In genomic region chr2:32624111-32624748, GRCm38 (mm10) we compare ENCODE assay signal across 17 mouse cellular contexts. TPM values are rescaled to one million over a fixed set of nuclear protein-coding genes. Genes with fewer than 3 reads are reported as not detected.
DNase-seq lines count a peak whose midpoint lies in the region; ATAC-seq and TF ChIP-seq lines count a peak whose summit lies in the region.
"Had no signal": no experiment of that assay in that cellular context is flagged by ENCODE, and none has a peak within 500 bp of the region (broad histone marks: within the 10 kb centered on the region; RNA-seq: fewer than 3 reads in every experiment).

No protein-coding gene starts in this region.

- no peak overlapping the region for H3K9ac ChIP-seq in intestine, embryonic 14.5 days (ENCODE audit: low read length)
- no peak overlapping the region for H3K9ac ChIP-seq in intestine, embryonic 16.5 days (ENCODE audit: low read depth, low read length)

- TF ChIP-seq CTCF in C2C12 (IDR thresholded peaks at IDR 0.05; ENCODE audit: control insufficient read depth, insufficient read depth, insufficient read length) = no peak

- H3K36me3 ChIP-seq in intestine, embryonic 14.5 days (ENCODE audit: control insufficient read depth, insufficient read depth, low read length) = no peaks in the 10 kb centered on the region
- no peaks in the 10 kb centered on the region for H3K36me3 ChIP-seq in intestine, embryonic 16.5 days (ENCODE audit: control insufficient read depth, insufficient read depth, low read length)
- no peaks in the 10 kb centered on the region for H3K36me3 ChIP-seq in C2C12 (ENCODE audit: control insufficient read depth, insufficient read depth)
- peaks cover 6% of the 10 kb centered on the region for H3K36me3 ChIP-seq in limb, embryonic 10.5 days

- ATAC-seq in intestine, embryonic 14.5 days (replicated peaks; ENCODE audit: low FRiP score, low TSS enrichment, low read depth) = no peak
- ATAC-seq in intestine, embryonic 16.5 days = no peak
- ATAC-seq in megakaryocyte progenitor cell, adult 5-6 weeks (replicated peaks; ENCODE audit: poor library complexity) = no peak

- WGBS in intestine, embryonic 14.5 days = 75% methylated on average over 5 of the region's 5 CpGs
- 77% methylated on average over 5 of the region's 5 CpGs for WGBS in intestine, embryonic 16.5 days
- WGBS in limb, embryonic 10.5 days = 81% methylated on average over 5 of the region's 5 CpGs

- H3K4me1 ChIP-seq in intestine, embryonic 14.5 days (replicated peaks; ENCODE audit: control insufficient read depth, insufficient read depth, low read length) = peaks cover 62% of the 10 kb centered on the region
- H3K4me1 ChIP-seq in intestine, embryonic 16.5 days (ENCODE audit: control insufficient read depth, insufficient read depth, low read length) = peaks cover 70% of the 10 kb centered on the region
- H3K4me1 ChIP-seq in limb, embryonic 10.5 days = peaks cover 81% of the 10 kb centered on the region

- no peak overlapping the region for H3ac ChIP-seq in C2C12 (ENCODE audit: control insufficient read depth, insufficient read length, low read depth)

- no peak overlapping the region for H3K4me2 ChIP-seq in intestine, embryonic 14.5 days (ENCODE audit: low read length)
- H3K4me2 ChIP-seq in intestine, embryonic 16.5 days (ENCODE audit: low read depth, low read length) = no peak overlapping the region

- H3K79me2 ChIP-seq in C2C12 (ENCODE audit: control insufficient read depth, insufficient read depth) = peaks cover 6% of the 10 kb centered on the region

- peak; percentile 34 for DNase-seq in cerebellum, adult 9-11 months
- DNase-seq in cerebellum, postnatal 25 days = no peak
- DNase-seq in intestine, embryonic 14.5 days (ENCODE audit: low spot score) = no peak
- DNase-seq in limb, embryonic 10.5 days (ENCODE audit: low spot score) = no peak
- DNase-seq in adrenal gland, postnatal 4 days (ENCODE audit: low spot score in 2 of 2) = no peak
- DNase-seq: adrenal gland, postnatal 14 days; cerebellum, postnatal 14 days; kidney, postnatal 14 days; lung, adult 18-20 months; thymus, postnatal 36 days had no signal

- peak overlapping the region; percentile 62; the same call in 1 of the 2 replicates for H3K27ac ChIP-seq in intestine, embryonic 14.5 days (ENCODE audit: low read depth)
- H3K27ac ChIP-seq in intestine, embryonic 16.5 days (ENCODE audit: low read length) = no peak overlapping the region
- H3K27ac ChIP-seq in limb, embryonic 10.5 days = peak overlapping the region; percentile 90

- H3K4me3 ChIP-seq in intestine, embryonic 14.5 days (ENCODE audit: low read depth, low read length) = no peak overlapping the region
- no peak overlapping the region for H3K4me3 ChIP-seq in intestine, embryonic 16.5 days (ENCODE audit: low read length)
- H3K4me3 ChIP-seq in C2C12 (ENCODE audit: insufficient read depth, poor library complexity, severe bottlenecking) = no peak overlapping the region
- H3K4me3 ChIP-seq in limb, embryonic 10.5 days = peak overlapping the region; percentile 46; the same call in 1 of the 2 replicates

- H3K79me3 ChIP-seq in C2C12 (ENCODE audit: low read depth) = no peaks in the 10 kb centered on the region

- H3K27me3 ChIP-seq in intestine, embryonic 14.5 days (replicated peaks; ENCODE audit: control insufficient read depth, insufficient read depth, low read length) = no peaks in the 10 kb centered on the region
- H3K27me3 ChIP-seq in intestine, embryonic 16.5 days (replicated peaks; ENCODE audit: control insufficient read depth, insufficient read depth, low read length) = no peaks in the 10 kb centered on the region
- H3K27me3 ChIP-seq in C2C12 (ENCODE audit: control insufficient read depth, insufficient read depth, insufficient read length) = no peaks in the 10 kb centered on the region
- no peaks in the 10 kb centered on the region for H3K27me3 ChIP-seq in limb, embryonic 10.5 days (ENCODE audit: low read depth, poor library complexity, severe bottlenecking)

- no peaks in the 10 kb centered on the region for H3K9me3 ChIP-seq in intestine, embryonic 14.5 days (ENCODE audit: control insufficient read depth, low read length)
- no peaks in the 10 kb centered on the region for H3K9me3 ChIP-seq in intestine, embryonic 16.5 days (ENCODE audit: control insufficient read depth, low read length)
- no peaks in the 10 kb centered on the region for H3K9me3 ChIP-seq in limb, embryonic 10.5 days (replicated peaks)

TF ChIP-seq in C2C12, 6 proteins besides CTCF, POLR2A, EP300 and RAD21:
- TF ChIP-seq CEBPB (IDR thresholded peaks at IDR 0.05; ENCODE audit: low read depth) (peak; percentile 47), MYOG (IDR thresholded peaks at IDR 0.05; ENCODE audit: control insufficient read depth, extremely low read depth, insufficient read length) (no peak), FOSL1 (IDR thresholded peaks at IDR 0.05; ENCODE audit: insufficient read depth, low read length, poor library complexity, severe bottlenecking) (no peak), MAX (IDR thresholded peaks at IDR 0.05) (no peak)

RNA-seq across cellular contexts. Expression of gene Ak1, which starts 2.7 kb away (rescaled TPM):
- polyA plus RNA-seq in intestine, embryonic 14.5 days (2014; fragmentation: Nextera tagmentation; extraction: Ambion mirVana) = 22.8 and 24.6 TPM in 2 replicates
- 15.3 and 18.6 TPM in 2 replicates for polyA plus RNA-seq in intestine, embryonic 16.5 days (2015; fragmentation: Nextera tagmentation; extraction: Ambion mirVana)
- 184 TPM for polyA plus RNA-seq in C2C12 (2012; fragmentation: generic; extraction: Trizol)
- polyA plus RNA-seq in limb, embryonic 10.5 days (2016; fragmentation: Nextera tagmentation; extraction: Ambion mirVana) = 21.6 and 35.7 TPM in 2 replicates
- 0.12 and 1.8 TPM in 2 replicates for total RNA-seq in megakaryocyte progenitor cell, adult 5-6 weeks (2015)
- total RNA-seq in megakaryocyte progenitor cell, adult 5-6 weeks (2017) = 0.12 and 0.14 TPM in 2 replicates
- total RNA-seq in adrenal gland, postnatal 4 days (2021) = 10 to 100 TPM; 53.4 to 68.7 TPM
- total RNA-seq: monocyte, adult 5-6 weeks had no signal

RNA-seq across cellular contexts. Expression of gene Eng, which starts 22.2 kb away (rescaled TPM):
- 59.5 and 61.4 TPM in 2 replicates for polyA plus RNA-seq in intestine, embryonic 14.5 days (2014; fragmentation: Nextera tagmentation; extraction: Ambion mirVana)
- 66.8 and 70.3 TPM in 2 replicates for polyA plus RNA-seq in intestine, embryonic 16.5 days (2015; fragmentation: Nextera tagmentation; extraction: Ambion mirVana)
- 1.1 TPM for polyA plus RNA-seq in C2C12 (2012; fragmentation: generic; extraction: Trizol)
- 27.9 and 28.5 TPM in 2 replicates for polyA plus RNA-seq in limb, embryonic 10.5 days (2016; fragmentation: Nextera tagmentation; extraction: Ambion mirVana)
- total RNA-seq in megakaryocyte progenitor cell, adult 5-6 weeks (2015) = 14.7 and 15.5 TPM in 2 replicates
- total RNA-seq in megakaryocyte progenitor cell, adult 5-6 weeks (2017) = 6.9 and 8.5 TPM in 2 replicates
- total RNA-seq in adrenal gland, postnatal 4 days (2021) = 100 to 1,000 TPM in 1 of 2 experiments, 10 to 100 TPM in 1; 97.4 to 103 TPM

RNA-seq across cellular contexts. Expression of gene St6galnac6, which starts 24.7 kb away (rescaled TPM):
- 5.7 and 6.9 TPM in 2 replicates for polyA plus RNA-seq in intestine, embryonic 14.5 days (2014; fragmentation: Nextera tagmentation; extraction: Ambion mirVana)
- polyA plus RNA-seq in intestine, embryonic 16.5 days (2015; fragmentation: Nextera tagmentation; extraction: Ambion mirVana) = 12.3 and 15.2 TPM in 2 replicates
- polyA plus RNA-seq in C2C12 (2012; fragmentation: generic; extraction: Trizol) = 59.1 TPM
- 11.8 and 16.7 TPM in 2 replicates for polyA plus RNA-seq in limb, embryonic 10.5 days (2016; fragmentation: Nextera tagmentation; extraction: Ambion mirVana)
- 7.9 and 9.4 TPM in 2 replicates for total RNA-seq in megakaryocyte progenitor cell, adult 5-6 weeks (2015)
- total RNA-seq in megakaryocyte progenitor cell, adult 5-6 weeks (2017) = 19.0 and 24.4 TPM in 2 replicates
- total RNA-seq in adrenal gland, postnatal 4 days (2021) = 10 to 100 TPM; 53.0 to 58.0 TPM

RNA-seq across cellular contexts. Expression of gene St6galnac4, which starts 37.3 kb away (rescaled TPM):
- 15.5 and 20.3 TPM in 2 replicates for polyA plus RNA-seq in intestine, embryonic 14.5 days (2014; fragmentation: Nextera tagmentation; extraction: Ambion mirVana)
- 14.7 and 16.5 TPM in 2 replicates for polyA plus RNA-seq in intestine, embryonic 16.5 days (2015; fragmentation: Nextera tagmentation; extraction: Ambion mirVana)
- 82.3 TPM for polyA plus RNA-seq in C2C12 (2012; fragmentation: generic; extraction: Trizol)
- polyA plus RNA-seq in limb, embryonic 10.5 days (2016; fragmentation: Nextera tagmentation; extraction: Ambion mirVana) = 26.0 and 26.1 TPM in 2 replicates
- 26.2 and 33.1 TPM in 2 replicates for total RNA-seq in megakaryocyte progenitor cell, adult 5-6 weeks (2015)
- total RNA-seq in megakaryocyte progenitor cell, adult 5-6 weeks (2017) = 38.7 and 40.4 TPM in 2 replicates
- total RNA-seq in adrenal gland, postnatal 4 days (2021) = 10 to 100 TPM; 16.4 to 19.4 TPM

RNA-seq across cellular contexts. Expression of gene 9430097D07Rik, which starts 48.7 kb away (rescaled TPM):
- polyA plus RNA-seq in intestine, embryonic 14.5 days (2014; fragmentation: Nextera tagmentation; extraction: Ambion mirVana) = 0.15 and 0.35 TPM in 2 replicates
- not detected in 2 replicates for polyA plus RNA-seq in intestine, embryonic 16.5 days (2015; fragmentation: Nextera tagmentation; extraction: Ambion mirVana)
- 0.04 TPM for polyA plus RNA-seq in C2C12 (2012; fragmentation: generic; extraction: Trizol)
- polyA plus RNA-seq in limb, embryonic 10.5 days (2016; fragmentation: Nextera tagmentation; extraction: Ambion mirVana) = 0.24 TPM in 1 of 2 replicates, not detected in the other
- total RNA-seq in megakaryocyte progenitor cell, adult 5-6 weeks (2015) = not detected in 2 replicates
- total RNA-seq in megakaryocyte progenitor cell, adult 5-6 weeks (2017) = not detected in 2 replicates
- not detected for total RNA-seq in adrenal gland, postnatal 4 days (2021)
- total RNA-seq: adrenal gland, postnatal 14 days; gastrocnemius, adult 8-10 months; monocyte, adult 5-6 weeks had no signal
- polyA plus RNA-seq: erythroblast, embryonic 14.5 days; spleen, adult 2 months had no signal

Comparison
In these comparisons a context has a peak if more than half of its experiments do, and no peak if none do; other contexts are left out.
1. RNA of gene Eng, which starts 22.2 kb away (polyA plus RNA-seq): 66.8 to 70.3 TPM in intestine, embryonic 16.5 days, 59.5 to 61.4 TPM in intestine, embryonic 14.5 days and 27.9 to 28.5 TPM in limb, embryonic 10.5 days; 1.1 TPM in C2C12 (single experiment); every median in the first group is over 10 times any median in the second.